Mouse (Mus musculus): ENCODE measurements around the gene Bpifb2.
"Not testable (repeated sequence)": the region's sequence is repeated elsewhere in the genome, so short reads cannot be mapped to it uniquely, and the experiment has no call there.

Bpifb2 gene

DNA sequence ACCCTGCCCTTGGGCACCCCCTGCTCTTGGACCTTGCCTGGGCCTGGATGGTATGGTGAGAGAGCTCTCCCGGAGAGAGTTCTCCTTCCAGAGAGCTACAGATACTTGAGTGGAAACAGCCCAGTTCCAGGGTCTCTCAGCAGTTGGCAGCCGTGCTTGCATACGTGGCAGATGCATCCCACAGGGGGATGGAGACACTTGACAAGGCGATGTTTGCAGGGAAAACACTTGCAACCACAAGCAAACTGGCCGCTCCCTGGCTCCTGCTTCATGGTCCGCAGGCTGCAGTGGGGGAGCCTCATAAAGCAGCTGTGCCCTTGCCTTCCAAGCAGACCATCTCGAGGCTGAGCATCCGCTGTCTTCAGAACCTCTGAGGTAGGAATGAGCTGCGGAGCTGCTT lies at the start of gene Bpifb2:
TSS of gene Bpifb2 (plus strand) at position 301 of the 400 bp plus-strand sequence.
- DNase-seq = no peak

DNA sequence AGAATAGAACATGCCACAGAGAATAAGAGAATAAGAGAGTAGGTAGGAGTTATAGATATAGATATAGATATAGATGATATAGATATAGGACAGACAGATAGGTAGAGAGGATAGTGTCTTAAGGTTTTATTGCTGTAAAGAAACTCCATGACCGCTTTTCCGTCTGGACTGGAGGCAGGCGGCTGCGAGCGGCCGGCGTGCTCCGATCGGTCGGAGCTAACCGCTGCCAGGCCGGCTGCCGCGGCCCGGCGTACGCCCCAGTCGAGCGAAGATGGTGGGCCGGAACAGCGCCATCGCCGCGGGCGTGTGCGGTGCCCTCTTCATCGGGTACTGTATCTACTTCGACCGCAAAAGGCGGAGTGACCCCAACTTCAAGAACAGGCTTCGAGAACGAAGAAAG lies 48.9 kb upstream of the Bpifb2 start:
- DNase-seq = not testable (repeated sequence)

DNA sequence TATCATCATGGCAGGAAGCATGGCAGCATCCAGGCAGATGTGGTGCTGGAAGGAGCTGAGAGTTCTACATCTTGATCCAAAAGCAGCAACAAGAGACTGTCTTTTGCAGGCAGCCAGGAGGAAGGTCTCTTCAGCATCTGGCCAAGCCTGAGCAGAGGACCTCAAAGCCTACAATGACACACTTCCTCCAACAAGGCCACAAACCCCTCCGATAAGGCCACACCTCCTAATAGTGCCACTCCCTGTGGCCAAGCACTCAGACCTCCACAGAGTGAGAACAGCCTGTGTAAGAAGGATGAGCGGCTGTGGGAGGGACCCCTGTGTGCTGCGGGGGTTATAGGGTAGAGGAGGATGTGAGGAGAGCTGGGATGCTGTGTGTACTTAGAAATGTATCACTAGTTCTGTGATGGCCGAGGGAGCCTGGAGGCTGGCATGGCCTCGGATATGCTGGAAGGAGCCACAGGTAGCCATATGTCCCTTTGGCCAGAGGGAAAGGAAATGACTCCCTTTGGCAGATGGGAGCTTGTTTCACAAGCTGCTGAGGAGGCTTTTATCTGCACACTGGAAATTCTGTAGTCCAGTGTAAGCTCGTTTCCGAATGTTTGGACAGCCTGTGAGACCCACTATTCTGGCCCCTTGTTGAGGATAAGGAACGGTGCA lies 47.5 kb upstream of the Bpifb2 start:
- DNase-seq = no peak

DNA sequence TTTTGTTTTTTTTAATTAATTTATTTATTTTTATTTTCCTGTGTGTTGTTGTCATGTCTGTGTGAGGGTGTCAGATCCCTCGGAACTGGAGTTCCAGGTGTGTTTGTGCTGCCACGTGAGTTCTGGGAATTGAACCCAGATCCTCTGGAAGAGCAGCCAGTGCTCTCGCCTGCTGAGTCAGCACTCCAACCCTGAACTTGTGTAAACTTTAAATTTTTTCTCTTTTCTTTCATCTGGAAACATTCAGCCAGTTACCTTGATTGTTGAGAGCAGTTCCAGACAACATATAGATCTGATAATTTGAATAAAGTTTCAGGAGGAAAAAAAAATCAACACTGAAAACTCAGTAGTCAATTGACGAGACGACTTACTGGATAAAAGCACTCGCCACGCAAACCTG lies 46.1 kb upstream of the Bpifb2 start:
- no peak for DNase-seq

DNA sequence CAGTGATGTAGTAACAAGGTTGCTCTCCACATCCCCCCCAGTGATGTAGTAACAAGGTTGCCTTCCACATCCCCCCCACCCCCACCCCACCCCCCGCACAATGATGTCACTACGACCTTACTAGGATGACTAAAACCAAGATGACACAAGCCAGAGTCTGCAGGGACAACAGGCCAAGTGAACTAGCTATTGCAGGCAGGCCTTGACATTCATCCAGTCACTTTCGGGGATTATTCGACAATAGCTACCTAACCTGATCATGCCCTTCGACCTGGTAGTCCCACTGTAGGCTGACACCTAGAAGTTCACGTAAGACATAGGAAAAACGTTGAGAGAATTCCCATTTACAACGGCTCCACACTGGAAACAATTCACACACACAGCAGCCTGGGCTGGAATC lies 41.6 kb upstream of the Bpifb2 start:
- DNase-seq = no peak

DNA sequence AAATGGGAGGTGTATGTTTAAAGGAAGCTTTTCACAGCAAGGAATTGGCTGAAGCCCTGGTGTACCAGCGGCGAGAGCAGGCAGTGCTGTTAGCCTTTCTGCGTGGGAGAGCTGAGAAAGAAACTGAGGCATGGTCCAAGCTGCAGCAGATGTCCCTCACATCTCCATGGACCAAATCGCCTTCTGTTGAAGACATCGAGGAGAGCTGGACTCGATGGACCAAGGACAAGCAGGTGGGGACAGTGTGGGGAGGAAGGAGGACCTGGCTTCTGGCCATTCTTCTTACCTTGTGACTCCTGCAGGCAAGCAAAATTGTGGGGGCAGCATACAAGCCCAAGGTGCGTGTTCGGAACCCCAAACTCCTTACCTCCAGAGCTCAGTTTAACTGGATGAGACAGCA lies 32.0 kb upstream of the Bpifb2 start:
- DNase-seq = no peak

DNA sequence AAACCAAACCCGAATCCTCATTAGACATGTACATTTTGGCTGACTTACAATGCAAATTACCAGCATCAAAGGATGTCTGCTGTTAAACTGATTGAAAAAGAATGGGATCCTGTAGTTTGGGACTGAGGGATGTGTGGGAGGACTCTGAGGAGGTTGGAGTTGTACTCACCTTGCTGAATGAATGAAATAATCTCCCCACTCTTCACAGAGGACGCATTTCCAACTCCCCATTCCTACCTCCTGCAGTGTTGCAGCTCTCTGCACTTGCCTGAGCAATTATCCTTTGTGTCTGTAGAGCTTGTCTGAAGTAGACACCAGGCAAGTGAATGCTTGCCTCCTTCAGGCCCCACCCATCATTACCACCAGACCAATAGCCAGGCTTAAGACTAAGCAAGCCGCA lies 26.5 kb upstream of the Bpifb2 start:
- DNase-seq = no peak

DNA sequence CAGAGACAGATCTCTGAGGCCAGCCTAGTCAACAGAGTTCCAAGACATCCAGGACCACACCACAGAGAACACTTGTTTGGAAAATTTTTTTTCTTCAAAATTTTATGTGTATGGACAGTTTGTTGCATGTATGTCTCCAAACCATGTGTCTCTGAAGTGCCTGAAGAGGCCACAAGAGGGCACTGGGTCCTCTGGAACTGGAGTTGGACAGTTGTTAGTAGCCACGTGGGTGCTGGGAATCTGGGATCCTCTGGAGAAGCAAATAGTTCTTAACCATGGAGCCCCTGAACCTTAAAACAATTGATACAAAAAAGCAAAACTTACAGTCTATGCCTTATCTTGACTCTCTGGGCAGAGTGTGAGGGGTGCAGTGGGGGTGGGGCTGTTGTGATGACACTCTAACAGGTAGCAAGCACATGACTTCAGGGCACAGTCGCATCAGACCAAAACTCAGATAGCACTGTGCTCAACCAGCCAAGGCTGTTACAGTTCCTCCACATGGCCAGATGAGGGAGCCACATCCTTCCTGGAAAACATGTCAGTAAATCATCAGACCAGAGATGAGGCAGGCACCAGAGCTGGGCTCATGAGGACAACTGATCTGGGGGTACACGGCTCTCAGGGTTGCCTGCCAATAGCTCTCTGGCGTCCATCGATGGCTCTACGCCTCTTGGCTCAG lies 24.4 kb upstream of the Bpifb2 start:
- peak in 1 of 2 experiments; percentile 9 for DNase-seq

DNA sequence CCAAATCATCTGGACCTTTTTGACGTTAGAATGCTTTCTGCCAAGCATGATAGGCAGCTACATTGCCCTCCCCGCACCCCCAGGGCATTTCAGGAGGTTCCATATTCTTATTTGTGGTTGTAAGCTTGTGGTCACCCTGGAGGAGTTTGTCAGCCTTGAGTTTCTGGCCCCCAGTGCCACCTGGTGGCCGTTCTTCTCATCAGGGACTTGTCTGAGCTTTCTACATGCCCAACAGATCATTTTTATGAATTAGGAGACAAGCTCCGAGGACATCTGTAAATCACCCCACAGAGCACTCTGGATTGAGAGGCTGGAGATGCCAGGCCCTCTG lies 23.9 kb upstream of the Bpifb2 start:
- peak; percentile 46 to 83 for DNase-seq

DNA sequence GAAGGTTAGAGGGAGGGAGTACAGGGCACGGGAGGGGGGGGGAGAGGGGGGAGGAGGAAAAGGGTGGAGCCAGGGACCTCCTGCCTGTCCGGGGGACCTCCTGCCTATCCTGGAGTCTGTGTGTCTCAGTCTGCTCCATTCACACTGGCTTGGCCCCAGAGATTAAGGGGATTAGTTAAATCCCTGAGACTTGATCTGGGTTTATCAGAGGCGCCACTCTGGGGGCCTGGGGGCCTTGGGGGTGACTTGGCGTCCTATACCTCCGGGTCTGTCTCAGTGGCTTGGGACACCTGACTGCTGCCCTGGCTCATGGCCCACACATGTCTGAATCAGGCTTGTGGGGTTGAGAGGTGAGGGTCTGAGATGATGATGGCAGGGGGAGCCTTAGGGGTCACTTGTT lies 21.3 kb upstream of the Bpifb2 start:
- no peak for DNase-seq

DNA sequence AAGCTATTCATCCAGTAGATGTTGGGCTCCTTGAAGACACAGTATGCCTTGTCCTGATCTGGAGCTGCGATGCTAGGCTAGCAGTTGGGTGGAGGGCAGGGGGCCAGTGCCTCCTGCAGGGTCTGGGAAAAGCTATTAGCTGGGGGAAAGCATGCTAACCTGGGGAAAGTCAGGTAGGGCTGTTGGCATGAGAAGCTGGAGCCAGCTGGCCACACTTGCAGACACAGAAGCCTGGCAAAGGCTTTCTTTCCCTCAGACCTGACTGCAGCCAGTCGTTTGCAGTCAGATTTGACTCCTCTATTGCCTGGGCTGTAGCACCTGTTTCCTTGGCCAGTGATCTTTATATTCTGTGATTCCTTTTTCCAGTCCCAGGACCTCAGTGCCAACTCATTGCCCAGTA lies 15.3 kb upstream of the Bpifb2 start:
- DNase-seq = no peak

DNA sequence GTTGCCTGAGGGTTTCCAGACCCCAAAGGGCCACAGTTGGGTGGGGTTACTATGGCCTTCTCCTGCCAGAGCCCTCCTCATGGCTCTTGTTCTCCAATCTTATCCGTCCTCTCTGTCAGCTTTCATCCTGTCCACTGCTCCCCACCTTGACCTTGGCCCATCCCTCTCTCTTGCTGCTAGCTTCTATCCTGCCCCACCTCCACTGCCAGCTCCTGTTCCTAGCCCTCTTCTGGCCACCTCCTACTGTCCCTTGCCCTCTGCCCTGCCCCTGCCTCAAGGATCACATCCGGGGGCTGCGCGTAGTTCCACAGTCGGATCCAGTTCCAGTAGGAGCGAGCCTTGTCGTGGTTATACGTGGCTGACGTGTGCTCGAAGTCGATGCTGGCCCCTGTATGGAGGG lies 14.5 kb upstream of the Bpifb2 start:
- DNase-seq = no peak

DNA sequence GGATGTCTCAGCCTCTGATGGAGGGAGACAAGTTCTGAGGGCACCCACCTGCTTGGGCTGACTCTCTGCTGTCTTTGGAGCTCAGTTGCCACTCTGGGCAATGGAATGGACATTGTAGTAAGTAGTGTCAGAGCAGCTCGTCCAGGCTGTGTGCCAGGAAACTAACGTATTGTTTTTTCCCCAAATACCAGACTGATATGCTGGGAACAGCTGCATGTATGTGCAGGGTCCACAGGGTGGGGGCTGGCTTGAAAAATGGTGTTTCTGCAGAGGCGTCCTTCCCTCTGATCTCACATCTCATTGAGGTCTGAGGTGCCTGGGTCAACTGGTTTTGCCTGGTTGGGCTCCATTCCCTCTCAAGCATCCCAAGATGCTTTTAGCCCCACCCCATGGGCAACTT lies 14.1 kb upstream of the Bpifb2 start:
- no peak for DNase-seq

DNA sequence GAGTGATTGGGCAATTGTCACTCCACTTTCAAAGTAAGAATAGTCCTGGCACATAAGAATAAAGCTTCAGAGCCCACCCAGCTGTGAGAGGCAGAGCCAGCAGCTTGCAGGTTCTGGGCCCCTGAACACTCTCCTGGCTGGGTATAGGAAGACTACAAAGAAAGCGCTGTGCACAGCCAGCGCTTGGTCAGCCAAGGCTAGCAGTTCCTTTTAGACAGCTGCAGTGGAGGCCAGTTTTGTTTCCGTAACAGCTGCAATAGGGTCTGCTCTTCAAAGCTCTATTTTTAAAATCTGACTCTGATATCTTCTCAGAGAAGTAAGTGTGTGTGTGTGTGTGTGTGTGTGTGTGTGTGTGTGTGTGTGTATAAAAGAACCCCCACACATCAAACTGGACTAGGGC lies 12.9 kb upstream of the Bpifb2 start:
- DNase-seq = no peak

DNA sequence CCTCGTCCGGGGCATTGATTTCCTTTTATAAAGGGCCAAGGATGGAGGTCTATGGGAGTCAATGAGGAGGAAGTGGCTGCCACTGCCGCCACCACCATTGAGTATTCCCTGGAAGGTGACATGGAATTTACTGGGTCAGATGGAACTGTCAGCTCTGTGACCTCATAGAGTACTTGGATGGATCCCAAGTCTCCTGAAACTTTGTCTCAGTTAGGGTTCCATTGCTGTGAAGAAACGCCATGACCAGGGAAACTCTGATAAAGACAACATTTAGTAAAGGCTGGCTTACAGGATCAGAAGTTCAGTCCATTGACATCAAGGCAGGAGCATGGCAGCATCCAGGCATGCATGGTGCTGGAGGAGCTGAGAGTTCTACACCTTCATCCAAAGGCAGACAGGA lies 3.9 kb upstream of the Bpifb2 start, which contains the start of gene Sun5:
TSS of gene Sun5 (minus strand) at position 101 of the 400 bp plus-strand sequence.
- DNase-seq = no peak

DNA sequence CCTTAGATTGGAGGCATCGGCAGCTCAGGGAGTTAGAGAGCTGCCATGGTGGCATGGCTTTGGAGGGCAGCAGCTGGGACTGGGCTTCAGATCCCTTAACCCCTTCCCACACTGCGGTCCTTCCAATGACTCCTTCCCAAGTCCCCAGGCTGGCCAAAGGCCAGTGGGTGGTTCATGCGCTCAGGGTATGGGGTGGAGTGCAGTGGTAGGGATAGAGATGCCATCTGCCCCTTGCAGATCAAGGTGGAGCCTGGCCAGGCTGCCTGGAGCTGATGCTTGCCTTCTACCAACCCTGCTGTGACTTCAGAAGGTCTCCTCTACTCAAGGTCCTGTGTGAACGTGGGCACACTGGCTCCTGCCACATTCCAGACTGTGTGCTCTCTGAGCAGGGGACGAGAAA lies 24.3 kb downstream of the Bpifb2 start:
- no peak for DNase-seq

DNA sequence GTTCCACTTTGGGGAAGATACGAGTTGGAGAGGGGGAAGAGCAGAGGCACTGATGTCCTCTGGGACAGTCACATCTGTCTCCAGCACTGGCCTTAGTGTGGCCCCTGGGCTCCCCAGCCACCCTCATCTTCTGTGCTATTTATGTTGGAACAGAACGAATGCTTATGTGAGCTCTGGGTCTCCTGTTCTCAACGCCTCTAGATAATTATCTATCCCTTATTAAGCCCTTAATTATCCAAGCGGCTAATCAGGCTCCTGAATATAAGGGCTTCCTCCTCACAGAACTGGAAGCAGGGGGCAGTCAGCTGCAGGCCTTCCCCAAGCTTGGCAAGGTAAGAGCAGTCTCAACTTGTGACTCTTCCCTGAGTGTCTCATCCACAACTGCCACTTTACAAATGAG lies 25.2 kb downstream of the Bpifb2 start, which contains the start of gene Bpifb6:
TSS of gene Bpifb6 (plus strand) at position 301 of the 400 bp plus-strand sequence.
- no peak for DNase-seq

DNA sequence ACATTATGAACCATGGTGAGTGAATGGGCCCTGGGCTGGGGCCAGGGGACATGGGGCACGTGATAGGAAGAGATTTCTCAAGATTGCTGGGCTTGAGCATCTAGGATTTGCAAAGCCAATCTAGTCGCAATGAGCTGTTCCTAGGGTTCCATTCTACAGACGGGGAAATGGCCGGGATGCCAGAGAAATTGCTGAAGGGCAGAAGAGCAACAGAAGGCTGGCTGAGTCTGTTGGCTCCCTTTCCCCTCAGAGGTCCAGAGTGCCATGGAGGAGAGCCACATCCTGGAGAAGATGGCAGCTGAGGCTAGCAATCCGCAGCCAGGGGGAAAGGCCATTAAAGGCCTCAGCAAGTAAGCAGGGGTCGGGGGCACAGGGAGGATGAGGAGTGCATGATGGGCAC lies 27.9 kb downstream of the Bpifb2 start:
- DNase-seq = no peak

DNA sequence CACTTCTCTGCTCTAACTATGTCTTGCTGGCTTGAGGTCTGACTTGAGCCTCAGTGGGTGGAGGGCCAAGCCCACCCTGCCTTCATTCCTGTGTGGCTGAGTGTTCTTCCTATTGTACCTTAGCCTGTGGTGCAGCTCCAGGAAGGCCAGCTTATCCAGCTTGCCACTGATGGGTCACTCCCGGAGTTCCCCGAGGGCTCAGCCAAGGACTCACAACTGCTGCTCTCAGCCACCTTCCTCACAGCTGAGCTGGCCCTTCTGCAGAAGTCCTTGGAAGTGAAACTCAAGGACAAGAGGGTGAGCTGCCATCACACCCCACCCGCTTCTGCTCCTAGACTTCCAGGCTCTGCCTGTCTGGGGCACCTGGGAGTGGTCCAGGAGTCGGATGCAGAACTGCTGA lies 31.8 kb downstream of the Bpifb2 start:
- DNase-seq = no peak

DNA sequence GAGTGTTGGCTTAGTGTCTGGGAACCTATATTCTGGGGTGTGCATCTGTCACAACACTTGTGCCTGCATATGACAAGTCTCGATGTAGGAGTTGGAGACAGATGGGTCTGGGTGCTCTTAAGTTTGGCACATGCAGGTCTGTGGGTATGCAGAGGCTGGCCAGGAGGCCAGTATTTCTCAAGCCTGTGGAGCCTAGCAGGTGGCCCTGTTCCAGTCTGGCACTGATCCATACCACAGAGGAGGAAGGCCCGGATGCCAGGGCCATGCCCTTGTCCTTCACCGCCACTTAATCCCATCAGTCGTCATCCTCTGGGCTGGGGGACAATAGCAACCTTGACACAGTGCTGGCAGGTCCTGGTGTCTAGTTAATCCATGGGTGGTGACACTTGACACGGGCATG lies 39.3 kb downstream of the Bpifb2 start:
- DNase-seq = peak in 1 of 2 experiments; percentile 10

DNA sequence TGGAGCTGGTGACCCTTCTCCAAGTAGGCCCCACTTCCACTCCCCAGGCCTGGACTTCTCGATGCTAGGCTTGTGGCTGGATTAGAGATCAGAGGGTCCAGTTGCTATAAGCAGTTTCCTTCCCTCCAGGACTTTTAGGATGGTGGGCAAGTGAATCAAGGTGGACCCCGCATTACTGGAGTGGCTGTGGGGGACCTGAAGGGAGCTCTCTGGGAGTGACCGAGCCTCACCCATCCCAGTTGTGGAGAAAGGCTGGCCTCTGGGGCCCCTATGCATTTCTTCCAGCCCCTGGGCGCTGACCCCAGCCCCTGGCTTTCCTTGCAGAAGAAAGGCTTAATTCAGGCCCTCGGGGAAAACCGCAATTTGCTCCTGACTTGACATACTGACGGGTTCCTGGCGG lies 43.1 kb downstream of the Bpifb2 start, which contains the start of gene Bpifb3:
TSS of gene Bpifb3 (plus strand) at position 301 of the 400 bp plus-strand sequence.
- DNase-seq = no peak

DNA sequence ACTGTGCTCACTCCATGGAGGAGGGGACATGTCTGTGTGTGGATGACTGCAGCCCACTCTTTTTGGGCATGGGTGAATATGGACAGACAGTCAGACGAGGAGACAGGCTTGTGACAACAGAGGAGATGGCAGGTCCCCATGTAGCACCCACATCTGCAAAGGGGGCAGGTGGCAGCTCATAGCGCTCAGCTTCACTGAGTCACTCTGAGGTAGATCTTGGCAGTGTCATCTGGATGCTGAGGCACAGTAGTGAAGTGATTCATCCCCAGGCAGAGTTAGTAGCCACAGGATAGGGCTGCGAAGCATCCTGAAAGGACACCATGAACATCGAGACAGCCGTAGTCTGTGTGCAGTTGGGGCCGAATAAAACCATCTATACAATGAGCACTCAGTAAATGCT lies 46.4 kb downstream of the Bpifb2 start:
- DNase-seq = no peak

DNA sequence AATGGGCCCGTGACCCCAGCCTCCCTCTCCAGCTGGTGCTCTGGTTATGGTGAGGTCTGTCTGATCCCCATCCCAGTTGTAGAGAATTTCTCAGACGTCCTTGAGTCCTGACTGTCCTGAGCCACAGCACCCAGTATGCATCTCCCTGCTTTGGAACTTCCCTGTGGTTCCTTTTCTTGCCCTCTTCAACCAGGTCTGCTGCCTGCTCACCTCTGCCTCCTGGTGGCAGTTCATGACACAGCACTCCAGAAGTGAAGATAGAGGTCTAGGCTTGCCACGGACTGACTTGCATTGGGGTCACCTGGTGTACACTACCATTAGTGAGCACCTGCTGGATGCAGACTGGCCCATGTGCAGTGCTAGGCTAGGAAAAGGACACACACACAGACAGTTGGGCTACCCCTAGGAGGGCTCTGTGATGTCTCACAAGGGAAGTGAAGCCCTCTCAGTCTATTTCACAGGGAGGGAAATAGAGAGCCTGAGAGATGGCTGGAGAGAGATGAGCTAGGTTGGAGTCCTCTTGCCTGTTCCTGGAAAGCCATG lies 55.1 kb downstream of the Bpifb2 start:
- DNase-seq = peak; percentile 2 to 75

DNA sequence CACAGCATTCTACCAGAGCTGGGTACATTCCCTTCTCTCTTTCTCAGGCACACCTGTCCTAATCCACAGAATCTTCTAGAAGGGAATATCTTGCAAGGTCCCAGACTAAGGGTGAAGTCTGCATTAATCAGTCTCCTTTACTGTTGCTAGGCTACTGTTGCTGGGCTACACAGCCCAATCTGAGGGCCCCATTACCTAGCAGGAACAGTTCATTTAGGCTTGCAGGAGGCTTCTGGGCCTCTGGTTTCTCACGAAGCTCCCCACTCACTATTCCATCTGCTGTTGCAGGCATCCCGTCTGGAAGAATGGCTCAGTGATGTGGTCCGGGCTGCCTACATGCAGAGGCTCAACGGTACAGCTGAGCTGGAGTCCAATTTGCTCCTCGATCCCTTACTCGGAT lies 56.3 kb downstream of the Bpifb2 start:
- no peak for DNase-seq

Measured in kidney, postnatal 36 days (tissue).